Mouse (Mus musculus): Measurements from ENCODE around the gene Msx3. TPM values are rescaled to one million over a fixed set of nuclear protein-coding genes. Genes with fewer than 3 reads are reported as not detected.

Gene Msx3
- total RNA-seq (2021) = not detected

- intact Hi-C loops (cut with DNase I) = no loop called here
- DNase-seq = no peak
These were observed at the start of gene Msx3 for GRCm38 (mm10) chr7:140048361-140049114. Gene Msx3, minus strand, starts transcription at chr7:140049089.

GRCm38 (mm10) chr7:140098466-140098865, 49.6 kb upstream of the Msx3 start:
- intact Hi-C loops (cut with DNase I) = no loop called here
- no peak for DNase-seq

GRCm38 (mm10) chr7:140096055-140096454, 47.2 kb upstream of the Msx3 start:
- intact Hi-C loops (cut with DNase I) = no loop called here

GRCm38 (mm10) chr7:140095556-140095955, 46.7 kb upstream of the Msx3 start:
- no peak for DNase-seq
- intact Hi-C loops (cut with DNase I) = no loop called here

More at GRCm38 (mm10) chr7:140096055-140096454, 47.2 kb upstream of the Msx3 start:
- DNase-seq = no peak

- intact Hi-C loops (cut with DNase I) = no loop called here
- DNase-seq = no peak
These were observed 46.1 kb upstream of the Msx3 start for GRCm38 (mm10) chr7:140094954-140095353.

- DNase-seq = no peak
- intact Hi-C loops (cut with DNase I) = no loop called here
These were observed 44.1 kb upstream of the Msx3 start, which contains the start of gene Prap1 for GRCm38 (mm10) chr7:140092924-140093528. Gene Prap1, plus strand, starts transcription at chr7:140093395.

- DNase-seq = no peak
- intact Hi-C loops (cut with DNase I) = no loop called here
These were observed 41.7 kb upstream of the Msx3 start for GRCm38 (mm10) chr7:140090601-140091000.

- peak in 1 of 2 experiments; percentile 40 for DNase-seq
- intact Hi-C loops (cut with DNase I) = no loop called here
These were observed 33.4 kb upstream of the Msx3 start, which contains the start of gene Caly for GRCm38 (mm10) chr7:140082242-140082678. Gene Caly, minus strand, starts transcription at chr7:140082548.

- intact Hi-C loops (cut with DNase I) = no loop called here
- DNase-seq = no peak
These were observed 32.7 kb upstream of the Msx3 start for GRCm38 (mm10) chr7:140081408-140082241.

GRCm38 (mm10) chr7:140080503-140081156, 31.7 kb upstream of the Msx3 start:
- intact Hi-C loops (cut with DNase I) = no loop called here
- peak; percentile 71 to 77 for DNase-seq

- DNase-seq = peak; percentile 59 to 76
- intact Hi-C loops (cut with DNase I) = loop anchor here (1.0 to 5.0 kb wide), 3 partner anchors 63 to 824 kb away; no protein-coding TSS in a partner anchor
These were observed 29.8 kb upstream of the Msx3 start for GRCm38 (mm10) chr7:140078711-140079110.

- intact Hi-C loops (cut with DNase I) = loop anchor here (1.0 to 5.0 kb wide), 3 partner anchors 64 to 825 kb away; no protein-coding TSS in a partner anchor
- DNase-seq = no peak
These were observed 28.8 kb upstream of the Msx3 start for GRCm38 (mm10) chr7:140077698-140078097.

GRCm38 (mm10) chr7:140070042-140070711, 21.3 kb upstream of the Msx3 start:
- peak in 1 of 2 experiments; percentile 17 for DNase-seq
- intact Hi-C loops (cut with DNase I) = no loop called here

- intact Hi-C loops (cut with DNase I) = no loop called here
- no peak for DNase-seq
These were observed 18.5 kb upstream of the Msx3 start for GRCm38 (mm10) chr7:140067397-140067796.

- intact Hi-C loops (cut with DNase I) = loop anchor here (1.0 to 5.0 kb wide), 3 partner anchors 94 to 416 kb away; no protein-coding TSS in a partner anchor
- DNase-seq = peak; percentile 56 to 77
These were observed 14.2 kb upstream of the Msx3 start for GRCm38 (mm10) chr7:140063092-140063491.

- intact Hi-C loops (cut with DNase I) = loop anchor here (5.0 kb wide), 2 partner anchors 155 to 415 kb away; no protein-coding TSS in a partner anchor
- peak in 1 of 2 experiments; percentile 34 for DNase-seq
These were observed 13.4 kb upstream of the Msx3 start for GRCm38 (mm10) chr7:140062307-140062706.

GRCm38 (mm10) chr7:140061832-140062130, 12.9 kb upstream of the Msx3 start:
- no peak for DNase-seq
- intact Hi-C loops (cut with DNase I) = loop anchor here (5.0 kb wide), 2 partner anchors 154 to 414 kb away; no protein-coding TSS in a partner anchor

GRCm38 (mm10) chr7:140060936-140061831, 12.3 kb upstream of the Msx3 start:
- intact Hi-C loops (cut with DNase I) = loop anchor here (5.0 kb wide), 2 partner anchors 154 to 414 kb away; no protein-coding TSS in a partner anchor
- DNase-seq = no peak

- intact Hi-C loops (cut with DNase I) = no loop called here
- DNase-seq = no peak
These were observed 10.7 kb upstream of the Msx3 start for GRCm38 (mm10) chr7:140059601-140060000.
